ENCODE assay signal across 24 mouse cellular contexts in the genomic region with DNA sequence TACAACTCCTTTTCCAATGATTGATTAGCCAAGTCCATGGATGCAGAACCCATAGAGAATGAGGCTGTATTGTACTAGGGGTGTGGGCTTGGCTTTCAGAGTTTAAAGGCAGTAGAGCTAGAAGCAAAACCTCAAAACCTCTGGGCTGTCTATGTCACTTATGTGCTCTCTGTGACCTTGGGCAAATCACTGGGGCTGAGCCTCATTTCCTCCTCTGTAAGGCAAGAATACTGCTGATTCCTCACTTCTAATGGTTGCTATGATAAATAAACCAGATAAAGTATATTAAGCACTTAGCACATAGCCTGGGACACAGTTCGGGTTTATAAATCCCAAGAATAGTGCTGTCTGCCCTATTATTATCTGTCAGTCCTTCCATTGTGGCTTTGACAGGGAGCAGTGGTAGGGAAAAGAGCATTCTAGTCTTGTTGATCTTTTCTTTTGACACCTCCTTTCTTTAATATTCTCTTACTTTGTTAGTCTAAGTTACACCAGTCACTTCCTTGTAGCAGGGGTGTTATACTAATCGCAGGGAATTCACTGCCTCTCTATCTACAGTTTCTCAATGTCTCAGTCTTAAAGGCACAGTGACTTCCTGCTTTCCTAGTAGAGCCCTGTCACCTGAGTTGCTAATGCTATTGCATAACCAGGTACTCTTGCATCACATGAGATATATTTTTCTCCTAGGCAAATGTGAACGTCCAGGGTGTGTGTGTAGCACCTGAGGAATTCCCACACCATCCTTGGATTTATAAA. TPM values are rescaled to one million over a fixed set of nuclear protein-coding genes. Genes with fewer than 3 reads are reported as not detected.
DNase-seq lines count a peak whose midpoint lies in the region; ATAC-seq and TF ChIP-seq lines count a peak whose summit lies in the region.
"Had no signal": no experiment of that assay in that cellular context is flagged by ENCODE, and none has a peak within 500 bp of the region (broad histone marks: within the 10 kb centered on the region; RNA-seq: fewer than 3 reads in every experiment).

No protein-coding gene starts in this region.

- no peak overlapping the region for H3K9ac ChIP-seq in lung, postnatal 0 days (replicated peaks; ENCODE audit: low read depth)
- no peak overlapping the region for H3K9ac ChIP-seq in intestine, postnatal 0 days (ENCODE audit: low read depth, low read length)
- H3K9ac ChIP-seq in stomach, embryonic 16.5 days (ENCODE audit: low read length): no peak overlapping the region
- H3K9ac ChIP-seq in neural tube, embryonic 15.5 days (replicated peaks): no peak overlapping the region
- H3K9ac ChIP-seq: embryonic facial prominence, embryonic 15.5 days; forebrain, postnatal 0 days; hindbrain, embryonic 14.5 days; limb, embryonic 15.5 days; midbrain, embryonic 12.5 days; neural tube, embryonic 12.5 days had no signal

- TF ChIP-seq CTCF in lung, postnatal 0 days (IDR thresholded peaks at IDR 0.05): no peak
- no peak for TF ChIP-seq CTCF in intestine, postnatal 0 days (IDR thresholded peaks at IDR 0.05; ENCODE audit: low read depth)
- no peak for TF ChIP-seq CTCF in thymus, adult 2 months (IDR thresholded peaks at IDR 0.05; ENCODE audit: borderline replicate concordance, control insufficient read depth, extremely low read depth, insufficient read depth, low read length, poor library complexity)

- TF ChIP-seq POLR2A in thymus, adult 2 months (IDR thresholded peaks at IDR 0.05; ENCODE audit: control insufficient read depth, extremely low read depth, insufficient read depth, low read length, poor library complexity): no peak

- H3K36me3 ChIP-seq in lung, postnatal 0 days (ENCODE audit: insufficient read depth, low read length): no peaks in the 10 kb centered on the region
- H3K36me3 ChIP-seq in intestine, postnatal 0 days (ENCODE audit: control insufficient read depth, insufficient read depth): no peaks in the 10 kb centered on the region
- H3K36me3 ChIP-seq in stomach, embryonic 16.5 days (ENCODE audit: control insufficient read depth, insufficient read depth, low read length): no peaks in the 10 kb centered on the region
- no peaks in the 10 kb centered on the region for H3K36me3 ChIP-seq in thymus, adult 2 months (ENCODE audit: control insufficient read depth, insufficient read depth, low read length)
- no peaks in the 10 kb centered on the region for H3K36me3 ChIP-seq in neural tube, embryonic 15.5 days
- H3K36me3 ChIP-seq: embryonic facial prominence, embryonic 15.5 days; forebrain, embryonic 10.5 days; limb, embryonic 15.5 days; midbrain, embryonic 12.5 days; neural tube, embryonic 12.5 days had no signal

- no peaks in the 10 kb centered on the region for H3K27me3 ChIP-seq in lung, postnatal 0 days (replicated peaks; ENCODE audit: insufficient read depth, low read length)
- no peaks in the 10 kb centered on the region for H3K27me3 ChIP-seq in intestine, postnatal 0 days (replicated peaks; ENCODE audit: control insufficient read depth, insufficient read depth, low read length)
- no peaks in the 10 kb centered on the region for H3K27me3 ChIP-seq in stomach, embryonic 16.5 days (ENCODE audit: control insufficient read depth, insufficient read depth, low read length)
- no peaks in the 10 kb centered on the region for H3K27me3 ChIP-seq in thymus, adult 2 months (ENCODE audit: control insufficient read depth, insufficient read depth, low read length)
- H3K27me3 ChIP-seq in neural tube, embryonic 15.5 days (replicated peaks): no peaks in the 10 kb centered on the region
- H3K27me3 ChIP-seq: embryonic facial prominence, embryonic 15.5 days; limb, embryonic 15.5 days; midbrain, embryonic 12.5 days; neural tube, embryonic 12.5 days; Patski had no signal

- TF ChIP-seq EP300 in lung, postnatal 0 days (IDR thresholded peaks at IDR 0.05): peak; percentile 86

- no peaks in the 10 kb centered on the region for H3K4me1 ChIP-seq in lung, postnatal 0 days (ENCODE audit: insufficient read depth, low read depth, low read length)
- H3K4me1 ChIP-seq in intestine, postnatal 0 days (replicated peaks; ENCODE audit: control insufficient read depth, insufficient read depth, low read length): 0 out of 2 replicates have a peak, but pooled peaks cover 10% of the 10 kb centered on the region
- 0 out of 2 replicates have a peak, but pooled peaks cover 5% of the 10 kb centered on the region for H3K4me1 ChIP-seq in stomach, embryonic 16.5 days (ENCODE audit: control insufficient read depth, insufficient read depth, low read length)
- no peaks in the 10 kb centered on the region for H3K4me1 ChIP-seq in thymus, adult 2 months (replicated peaks; ENCODE audit: control insufficient read depth, insufficient read depth, low read length)
- H3K4me1 ChIP-seq in neural tube, embryonic 15.5 days: no peaks in the 10 kb centered on the region
- H3K4me1 ChIP-seq: embryonic facial prominence, embryonic 15.5 days; forebrain, embryonic 10.5 days; limb, embryonic 15.5 days; midbrain, embryonic 12.5 days; neural tube, embryonic 12.5 days had no signal

- 35% methylated on average over 3 of the region's 3 CpGs for WGBS in lung, postnatal 0 days
- 27% methylated on average over 3 of the region's 3 CpGs for WGBS in intestine, postnatal 0 days
- 39% methylated on average over 3 of the region's 3 CpGs for WGBS in stomach, embryonic 16.5 days
- 36% methylated on average over 3 of the region's 3 CpGs for WGBS in thymus, adult 2 months
- 81% methylated on average over 3 of the region's 3 CpGs for WGBS in neural tube, embryonic 15.5 days

- DNase-seq in lung, postnatal 0 days (ENCODE audit: low spot score): peak; percentile 83
- DNase-seq in lung, postnatal 14 days: no peak
- peak; percentile 59 for DNase-seq in gonadal fat pad, adult 2 months (ENCODE audit: low read depth)
- no peak for DNase-seq in thymus, adult 2 months
- DNase-seq in kidney, adult 9 months: no peak
- DNase-seq: adrenal gland, adult 8-10 months; cerebellum, adult 9-10 months; forebrain, postnatal 0 days; heart, adult 18-20 months; heart, postnatal 36 days; kidney, adult 11 months; thymus, postnatal 36 days had no signal

- no peaks in the 10 kb centered on the region for H3K9me3 ChIP-seq in lung, postnatal 0 days (ENCODE audit: low read length)
- no peaks in the 10 kb centered on the region for H3K9me3 ChIP-seq in intestine, postnatal 0 days (ENCODE audit: control insufficient read depth)
- no peaks in the 10 kb centered on the region for H3K9me3 ChIP-seq in stomach, embryonic 16.5 days (replicated peaks; ENCODE audit: control insufficient read depth, low read length)
- no peaks in the 10 kb centered on the region for H3K9me3 ChIP-seq in neural tube, embryonic 15.5 days (replicated peaks)
- H3K9me3 ChIP-seq: embryonic facial prominence, embryonic 15.5 days; forebrain, embryonic 10.5 days; limb, embryonic 15.5 days; midbrain, embryonic 12.5 days; neural tube, embryonic 12.5 days had no signal

- no peak overlapping the region for H3K4me3 ChIP-seq in lung, postnatal 0 days (ENCODE audit: low read depth, low read length)
- H3K4me3 ChIP-seq in intestine, postnatal 0 days (ENCODE audit: low read depth, low read length): no peak overlapping the region
- H3K4me3 ChIP-seq in stomach, embryonic 16.5 days (replicated peaks; ENCODE audit: low read length): no peak overlapping the region
- no peak overlapping the region for H3K4me3 ChIP-seq in thymus, adult 2 months (ENCODE audit: control insufficient read depth, insufficient read depth, low read length)
- no peak overlapping the region for H3K4me3 ChIP-seq in neural tube, embryonic 15.5 days (replicated peaks)
- H3K4me3 ChIP-seq: embryonic facial prominence, embryonic 15.5 days; forebrain, embryonic 10.5 days; limb, embryonic 15.5 days; midbrain, embryonic 12.5 days; neural tube, embryonic 12.5 days had no signal

- peak; percentile 90 for ATAC-seq in lung, postnatal 0 days
- peak; percentile 94 for ATAC-seq in intestine, postnatal 0 days
- peak; percentile 91 for ATAC-seq in stomach, embryonic 16.5 days (ENCODE audit: insufficient read depth, low FRiP score)
- ATAC-seq in neural tube, embryonic 15.5 days (ENCODE audit: low FRiP score): no peak
- ATAC-seq: forebrain, postnatal 0 days; Patski had no signal

- H3K27ac ChIP-seq in lung, postnatal 0 days (ENCODE audit: low read length): peak overlapping the region; percentile 75
- H3K27ac ChIP-seq in intestine, postnatal 0 days (ENCODE audit: low read depth, low read length): peak overlapping the region; percentile 91
- peak overlapping the region; percentile 86 for H3K27ac ChIP-seq in stomach, embryonic 16.5 days (ENCODE audit: low read length)
- no peak overlapping the region for H3K27ac ChIP-seq in thymus, adult 2 months (ENCODE audit: control insufficient read depth, insufficient read depth, low read length)
- H3K27ac ChIP-seq in neural tube, embryonic 15.5 days (replicated peaks): no peak overlapping the region
- H3K27ac ChIP-seq: embryonic facial prominence, embryonic 15.5 days; forebrain, embryonic 10.5 days; hindbrain, embryonic 14.5 days; kidney, postnatal 0 days; limb, embryonic 15.5 days; macrophage; midbrain, embryonic 12.5 days; neural tube, embryonic 12.5 days had no signal

- no peak overlapping the region for H3K4me2 ChIP-seq in lung, postnatal 0 days (replicated peaks; ENCODE audit: low read depth, low read length)
- peak overlapping the region; percentile 25; the same call in 1 of the 2 replicates for H3K4me2 ChIP-seq in intestine, postnatal 0 days (replicated peaks; ENCODE audit: low read depth)
- no peak overlapping the region for H3K4me2 ChIP-seq in stomach, embryonic 16.5 days (ENCODE audit: low read depth, low read length)
- no peak overlapping the region for H3K4me2 ChIP-seq in neural tube, embryonic 15.5 days
- H3K4me2 ChIP-seq: embryonic facial prominence, embryonic 15.5 days; hindbrain, embryonic 14.5 days; limb, embryonic 15.5 days; midbrain, embryonic 12.5 days; neural tube, embryonic 12.5 days had no signal

RNA-seq across cellular contexts. Expression of gene Myo1d, which starts 12.0 kb away (rescaled TPM):
- 26.4 and 29.6 TPM in 2 replicates for polyA plus RNA-seq in lung, postnatal 0 days (2015; fragmentation: Nextera tagmentation; extraction: Ambion mirVana)
- polyA plus RNA-seq in gonadal fat pad, adult 2 months (2012; rRNA removed): 19.7 and 23.7 TPM in 2 replicates
- 57.2 and 64.1 TPM in 2 replicates for polyA plus RNA-seq in intestine, postnatal 0 days (2015; fragmentation: Nextera tagmentation; extraction: Ambion mirVana)
- polyA plus RNA-seq in stomach, embryonic 16.5 days (2015; fragmentation: Nextera tagmentation; extraction: Ambion mirVana): 31.7 and 33.8 TPM in 2 replicates
- 4.6 and 5.9 TPM in 2 replicates for polyA plus RNA-seq in thymus, adult 2 months (2012; rRNA removed)
- polyA plus RNA-seq in neural tube, embryonic 15.5 days (2015; fragmentation: Nextera tagmentation; extraction: Ambion mirVana): 2.6 and 6.9 TPM in 2 replicates

RNA-seq across cellular contexts. Expression of gene Tmem98, which starts 18.1 kb away (rescaled TPM):
- polyA plus RNA-seq in lung, postnatal 0 days (2015; fragmentation: Nextera tagmentation; extraction: Ambion mirVana): 72.1 and 82.0 TPM in 2 replicates
- polyA plus RNA-seq in gonadal fat pad, adult 2 months (2012; rRNA removed): 21.0 and 31.6 TPM in 2 replicates
- polyA plus RNA-seq in intestine, postnatal 0 days (2015; fragmentation: Nextera tagmentation; extraction: Ambion mirVana): 148 and 156 TPM in 2 replicates
- 111 and 121 TPM in 2 replicates for polyA plus RNA-seq in stomach, embryonic 16.5 days (2015; fragmentation: Nextera tagmentation; extraction: Ambion mirVana)
- polyA plus RNA-seq in thymus, adult 2 months (2012; rRNA removed): 8.0 and 10.9 TPM in 2 replicates
- 14.4 and 28.2 TPM in 2 replicates for polyA plus RNA-seq in neural tube, embryonic 15.5 days (2015; fragmentation: Nextera tagmentation; extraction: Ambion mirVana)
- polyA plus RNA-seq: macrophage had no signal

Comparison
In these comparisons a context has a peak if more than half of its experiments do, and no peak if none do; other contexts are left out.
1. DNase-seq: peak in lung, postnatal 0 days (single experiment) and gonadal fat pad, adult 2 months (single experiment); none in lung, postnatal 14 days (single experiment), thymus, adult 2 months (single experiment) and kidney, adult 9 months (single experiment).
2. H3K27ac ChIP-seq: peak in lung, postnatal 0 days (single experiment), intestine, postnatal 0 days (single experiment) and stomach, embryonic 16.5 days (single experiment); none in thymus, adult 2 months (single experiment) and neural tube, embryonic 15.5 days (single experiment).